Mouse (Mus musculus) heart, embryonic 15.5 days (tissue): Measurements from ENCODE around the gene Rab13. TPM values are rescaled to one million over a fixed set of nuclear protein-coding genes. Genes with fewer than 3 reads are reported as not detected.
"Not testable (repeated sequence)": the region's sequence is repeated elsewhere in the genome, so short reads cannot be mapped to it uniquely, and the experiment has no call there.

Experiments used
- ATAC-seq: fragments of 200-750 bp; cut with Nextera tagmentation; replicated peaks from 2 replicates; pipeline ENCODE4 v1.8.0; 2017; ENCODE audit warnings: low read depth, moderate TSS enrichment; ENCODE audit not compliant: insufficient number of reproducible peaks, insufficient read depth, low FRiP score
- H3K27ac ChIP-seq: fragments of 300-500 bp; sonication (generic); 2 replicates; pipeline ENCODE4 v1.5.1; 2015; ENCODE audit warnings: mild to moderate bottlenecking, inconsistent platforms
- H3K27me3 ChIP-seq: fragments of 300-500 bp; sonication (generic); 2 replicates; pipeline ENCODE4 v1.6.1; 2015; ENCODE audit warnings: inconsistent platforms
- H3K36me3 ChIP-seq: fragments of 300-500 bp; sonication (generic); 2 replicates; pipeline ENCODE4 v1.6.1; 2015; ENCODE audit warnings: mild to moderate bottlenecking, inconsistent platforms
- H3K4me1 ChIP-seq: fragments of 300-500 bp; sonication (generic); replicated peaks from 2 replicates; pipeline ENCODE4 v1.6.1; 2015; ENCODE audit warnings: inconsistent platforms
- H3K4me2 ChIP-seq: fragments of 300-500 bp; sonication (generic); 2 replicates; pipeline ENCODE4 v1.6.1; 2015; ENCODE audit warnings: inconsistent platforms, mild to moderate bottlenecking, moderate library complexity
- H3K4me3 ChIP-seq: fragments of 300-500 bp; sonication (generic); 2 replicates; pipeline ENCODE4 v1.5.1; 2015; ENCODE audit warnings: mild to moderate bottlenecking, inconsistent platforms
- H3K9ac ChIP-seq: fragments of 300-500 bp; sonication (generic); 2 replicates; pipeline ENCODE4 v1.6.1; 2015; ENCODE audit warnings: mild to moderate bottlenecking, inconsistent platforms
- H3K9me3 ChIP-seq: fragments of 300-500 bp; sonication (generic); replicated peaks from 2 replicates; pipeline ENCODE4 v1.6.1; 2016; ENCODE audit warnings: inconsistent platforms
- WGBS: fragments of 180-500 bp; shearing (Covaris S2); methylation state at CpG from one replicate; pipeline ENCODE4 v1.1.7; 2015; ENCODE audit warnings: mixed read lengths; 5-methylcytosine and 5-hydroxymethylcytosine counted together
- polyA plus RNA-seq: library from polyadenylated mRNA; unstranded; fragments of >200 nt; fragmentation: Nextera tagmentation; extraction: Ambion mirVana; gene quantifications from 2 replicates; pipeline ENCODE4 v1.2.1, GENCODE M21; 2015

Gene Rab13
- polyA plus RNA-seq, 1 experiment from 2014 or later, result 22.1 TPM

GRCm38 (mm10) chr3:90231507-90232333 is 18.2 kb downstream of the Rab13 start, which contains the start of gene Jtb:
Jtb (plus strand) TSS chr3:90231597.
- Histone ChIP-seq H3K4me3 (peak within 1 kb of the TSS; percentile 81), H3K9me3 (no peaks in the 10 kb centered on the region), H3K27ac (peak within 1 kb of the TSS; percentile 93), H3K4me2 (peak within 1 kb of the TSS; percentile 79), H3K9ac (peak within 1 kb of the TSS; percentile 86), H3K27me3 (no peaks in the 10 kb centered on the region), H3K36me3 (peaks cover 17% of the 10 kb centered on the region), H3K4me1 (peaks cover 6% of the 10 kb centered on the region)
- WGBS, result under 1% methylated on average over 61 of the region's 61 CpGs
- ATAC-seq, result peak; percentile 96

GRCm38 (mm10) chr3:90241251-90241650 is 27.8 kb downstream of the Rab13 start:
- WGBS, result 85% methylated on average over 2 of the region's 2 CpGs
- H3K4me1 ChIP-seq, result peaks cover 10% of the 10 kb centered on the region
- no peaks in the 10 kb centered on the region for H3K9me3 ChIP-seq
- no peak overlapping the region for H3K4me2 ChIP-seq
- ATAC-seq, result no peak
- no peak overlapping the region for H3K9ac ChIP-seq
- no peak overlapping the region for H3K27ac ChIP-seq
- H3K4me3 ChIP-seq, result no peak overlapping the region
- no peaks in the 10 kb centered on the region for H3K36me3 ChIP-seq
- H3K27me3 ChIP-seq, result no peaks in the 10 kb centered on the region

GRCm38 (mm10) chr3:90241669-90242358 is 28.3 kb downstream of the Rab13 start:
- ATAC-seq, result no peak
- Histone ChIP-seq H3K9ac (no peak overlapping the region), H3K4me2 (no peak overlapping the region), H3K36me3 (no peaks in the 10 kb centered on the region), H3K27me3 (no peaks in the 10 kb centered on the region), H3K4me1 (peaks cover 10% of the 10 kb centered on the region), H3K4me3 (no peak overlapping the region), H3K9me3 (no peaks in the 10 kb centered on the region), H3K27ac (no peak overlapping the region)
- WGBS, result 82% methylated on average over 10 of the region's 10 CpGs

- peak within 1 kb of the TSS; percentile 71 for H3K4me2 ChIP-seq
- peak; percentile 47 for ATAC-seq
- H3K36me3 ChIP-seq, result no peaks in the 10 kb centered on the region
- H3K9me3 ChIP-seq, result no peaks in the 10 kb centered on the region
- peak within 1 kb of the TSS; percentile 50; the same call in 1 of the 2 replicates for H3K27ac ChIP-seq
- H3K4me1 ChIP-seq, result peaks cover 14% of the 10 kb centered on the region
- no peaks in the 10 kb centered on the region for H3K27me3 ChIP-seq
- H3K4me3 ChIP-seq, result peak within 1 kb of the TSS; percentile 45
- WGBS, result 7% methylated on average over 19 of the region's 19 CpGs
- H3K9ac ChIP-seq, result peak within 1 kb of the TSS; percentile 27
Observed at GRCm38 (mm10) chr3:90242984-90243775, 29.7 kb downstream of the Rab13 start, which contains the start of gene Creb3l4. Creb3l4 (minus strand) TSS chr3:90243512.

GRCm38 (mm10) chr3:90245406-90245805 is 31.9 kb downstream of the Rab13 start:
- H3K36me3 ChIP-seq, result 0 out of 2 replicates have a peak, but pooled peaks cover 3% of the 10 kb centered on the region
- H3K27ac ChIP-seq, result no peak overlapping the region
- no peak overlapping the region for H3K9ac ChIP-seq
- no peaks in the 10 kb centered on the region for H3K9me3 ChIP-seq
- 67% methylated on average over 2 of the region's 2 CpGs for WGBS
- H3K27me3 ChIP-seq, result no peaks in the 10 kb centered on the region
- ATAC-seq, result no peak
- no peak overlapping the region for H3K4me3 ChIP-seq
- no peak overlapping the region for H3K4me2 ChIP-seq
- H3K4me1 ChIP-seq, result peaks cover 22% of the 10 kb centered on the region

GRCm38 (mm10) chr3:90247630-90247959 is 34.1 kb downstream of the Rab13 start:
- peak overlapping the region; percentile 59 for H3K9ac ChIP-seq
- no peaks in the 10 kb centered on the region for H3K27me3 ChIP-seq
- peak overlapping the region; percentile 92 for H3K27ac ChIP-seq
- no peak; the same call in 1 of the 2 replicates for ATAC-seq
- peak overlapping the region; percentile 62 for H3K4me3 ChIP-seq
- peak overlapping the region; percentile 77 for H3K4me2 ChIP-seq
- WGBS, result 1% methylated on average over 3 of the region's 3 CpGs
- no peaks in the 10 kb centered on the region for H3K9me3 ChIP-seq
- peaks cover 25% of the 10 kb centered on the region for H3K4me1 ChIP-seq
- peaks cover 16% of the 10 kb centered on the region; the same call in 1 of the 2 replicates for H3K36me3 ChIP-seq

GRCm38 (mm10) chr3:90247960-90248745 is 34.7 kb downstream of the Rab13 start, which contains the start of gene Slc39a1:
Slc39a1 (plus strand) TSS chr3:90248172.
- under 1% methylated on average over 39 of the region's 44 CpGs for WGBS
- Histone ChIP-seq H3K4me3 (peak within 1 kb of the TSS; percentile 62), H3K4me2 (peak within 1 kb of the TSS; percentile 77)

GRCm38 (mm10) chr3:90248746-90249100 is 35.2 kb downstream of the Rab13 start:
- Histone ChIP-seq H3K9me3 (no peaks in the 10 kb centered on the region), H3K9ac (peak overlapping the region; percentile 68), H3K27me3 (no peaks in the 10 kb centered on the region), H3K36me3 (peaks cover 16% of the 10 kb centered on the region; the same call in 1 of the 2 replicates), H3K27ac (peak overlapping the region; percentile 92), H3K4me1 (peaks cover 22% of the 10 kb centered on the region), H3K4me3 (peak overlapping the region; percentile 62), H3K4me2 (peak overlapping the region; percentile 77)
- 3% methylated on average over 10 of the region's 10 CpGs for WGBS
- ATAC-seq, result peak; percentile 48

More at GRCm38 (mm10) chr3:90247960-90248745, 34.7 kb downstream of the Rab13 start, which contains the start of gene Slc39a1:
- peak within 1 kb of the TSS; percentile 92 for H3K27ac ChIP-seq
- peaks cover 16% of the 10 kb centered on the region; the same call in 1 of the 2 replicates for H3K36me3 ChIP-seq
- H3K27me3 ChIP-seq, result no peaks in the 10 kb centered on the region
- H3K9me3 ChIP-seq, result no peaks in the 10 kb centered on the region
- peaks cover 23% of the 10 kb centered on the region for H3K4me1 ChIP-seq
- ATAC-seq, result peak; percentile 93
- peak within 1 kb of the TSS; percentile 68 for H3K9ac ChIP-seq

GRCm38 (mm10) chr3:90250791-90251190 is 37.3 kb downstream of the Rab13 start:
- no peaks in the 10 kb centered on the region for H3K9me3 ChIP-seq
- no peak overlapping the region for H3K4me2 ChIP-seq
- peaks cover 27% of the 10 kb centered on the region for H3K4me1 ChIP-seq
- no peak overlapping the region for H3K4me3 ChIP-seq
- H3K27ac ChIP-seq, result no peak overlapping the region
- no peak for ATAC-seq
- no peaks in the 10 kb centered on the region for H3K27me3 ChIP-seq
- H3K36me3 ChIP-seq, result peaks cover 16% of the 10 kb centered on the region; the same call in 1 of the 2 replicates
- H3K9ac ChIP-seq, result no peak overlapping the region
- WGBS, result 79% methylated on average over 6 of the region's 6 CpGs

- not testable (repeated sequence) for H3K4me3 ChIP-seq, H3K9me3 ChIP-seq, ATAC-seq, H3K27ac ChIP-seq, H3K27me3 ChIP-seq, H3K4me2 ChIP-seq, H3K9ac ChIP-seq
- Histone ChIP-seq H3K4me1 (peaks cover 29% of the 10 kb centered on the region), H3K36me3 (peaks cover 16% of the 10 kb centered on the region; the same call in 1 of the 2 replicates)
- WGBS, result 92% methylated on average over 10 of the region's 12 CpGs
Observed at GRCm38 (mm10) chr3:90251731-90252226, 38.3 kb downstream of the Rab13 start.
